Mouse (Mus musculus): ENCODE measurements around the gene Mycbp2.
A peak's percentile ranks its signal among the peaks of the same experiment; 100 is the strongest.

The Mycbp2 gene

DNA sequence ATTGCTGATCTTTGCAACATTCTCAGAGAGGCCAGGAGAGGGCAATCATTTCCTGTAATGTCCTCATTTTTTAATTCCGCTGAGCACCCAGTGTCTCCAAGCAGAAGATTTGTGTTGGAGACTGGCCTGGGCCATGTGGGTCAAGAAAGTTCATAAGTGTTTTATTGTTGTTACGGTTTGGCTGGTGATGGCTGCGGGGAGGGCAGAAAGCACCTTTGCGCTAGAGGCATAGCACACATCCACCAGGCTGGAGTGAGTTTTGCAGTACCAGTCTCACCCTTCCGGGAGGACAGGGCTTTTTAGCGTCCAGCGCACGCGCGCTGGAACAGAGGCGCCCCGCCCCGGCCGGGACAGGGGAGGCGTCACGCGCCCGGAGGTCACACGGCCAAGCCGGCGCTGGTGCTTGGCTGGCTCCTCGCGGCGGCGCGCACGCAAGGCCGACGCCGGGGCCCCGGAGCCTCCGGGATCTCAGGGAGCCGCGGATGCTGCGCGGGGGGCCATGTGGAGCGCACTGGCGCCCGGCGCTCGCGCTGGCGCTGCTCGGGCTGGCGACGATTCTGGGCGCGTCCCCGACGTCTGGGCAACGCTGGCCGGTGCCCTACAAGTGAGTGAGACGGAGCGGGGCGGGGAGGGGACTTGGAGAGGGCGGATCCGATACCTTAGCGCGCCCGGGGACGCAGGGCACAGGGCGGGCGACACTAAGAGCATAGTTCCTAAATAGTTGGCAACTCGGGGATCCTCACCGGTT, 276.6 kb downstream of the Mycbp2 start, which contains the start of gene Cln5:
Cln5 (plus strand) TSS at position 353 of the 748 bp plus-strand sequence.
- peak; percentile 95 for DNase-seq

DNA sequence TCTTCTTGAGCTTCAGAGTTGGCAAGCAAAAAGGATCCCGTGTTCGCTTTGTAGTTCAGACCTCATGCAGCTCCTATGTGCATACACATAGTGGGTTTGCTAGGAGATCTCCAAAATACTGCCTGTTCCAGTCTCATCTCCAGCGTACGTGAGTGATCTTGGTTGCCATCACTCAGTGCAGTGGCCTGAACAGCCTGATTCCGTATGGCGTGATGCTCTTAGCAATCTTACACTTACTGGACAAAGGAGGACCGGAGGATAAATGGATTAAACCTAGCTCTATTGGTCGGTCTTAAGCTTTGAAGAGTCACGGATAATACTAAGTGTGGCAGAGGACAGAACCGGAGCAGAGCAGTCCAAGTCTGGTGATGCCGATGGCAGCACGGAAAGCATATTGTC, 277.1 kb downstream of the Mycbp2 start:
- DNase-seq, result no peak

DNA sequence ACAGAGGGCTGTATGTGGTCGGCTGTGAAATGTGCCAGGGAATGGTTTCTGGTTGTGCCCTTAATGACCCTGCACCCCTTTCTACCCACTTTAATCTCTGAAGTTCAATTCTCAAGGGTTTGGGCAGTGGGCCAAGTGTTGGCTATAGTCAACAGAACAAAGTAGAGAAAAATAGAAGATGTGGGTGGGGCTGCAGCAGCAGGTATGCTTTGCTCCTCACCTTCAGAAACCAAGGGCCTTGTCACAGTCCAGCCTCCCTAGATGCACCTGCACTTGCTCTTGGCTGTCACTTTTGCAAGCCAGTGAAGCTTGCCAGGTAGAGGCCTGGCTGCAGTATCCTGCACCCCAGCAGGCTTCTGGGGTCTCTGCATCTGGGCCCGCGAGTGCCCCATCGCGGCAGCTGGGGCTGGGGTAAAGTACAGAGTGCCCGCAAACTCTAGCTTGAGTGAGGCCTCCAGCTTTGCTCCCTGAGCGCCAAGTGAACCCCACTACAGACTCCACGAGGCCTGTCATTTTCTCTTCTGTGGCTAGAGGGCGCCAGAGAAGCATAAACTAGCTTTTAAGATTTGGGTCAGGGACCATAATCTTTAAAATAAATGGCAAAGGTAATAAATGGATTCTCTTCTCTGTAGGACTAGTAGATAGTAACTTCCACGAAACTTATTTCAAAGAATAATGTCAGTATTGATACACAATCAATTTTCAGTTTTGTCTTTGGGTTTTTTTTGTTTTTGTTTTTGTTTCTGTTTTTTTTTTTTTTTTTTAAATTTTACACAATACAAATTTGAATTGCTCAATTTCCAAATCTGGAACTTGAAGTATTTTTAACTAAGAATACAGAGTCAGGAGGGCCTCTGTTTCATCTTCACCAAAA, 281.1 kb downstream of the Mycbp2 start:
- peak; percentile 89 for DNase-seq
